Comparison of ENCODE assay signal across 14 mouse cellular contexts in genomic region chr4:139505716-139506115, GRCm38 (mm10).
"Had no signal": no experiment of that assay in that cellular context is flagged by ENCODE, and none has a peak within 500 bp of the region (broad histone marks: within the 10 kb centered on the region; RNA-seq: fewer than 3 reads in every experiment).

No protein-coding gene starts in this region.

- H3K27me3 ChIP-seq: lung, embryonic 15.5 days; midbrain, embryonic 13.5 days; midbrain, embryonic 15.5 days; neural tube, embryonic 12.5 days had no signal

- DNase-seq: lung, adult 18-20 months; lung, postnatal 4 days; right cerebral cortex, postnatal 25 days; right cerebral cortex, postnatal 4 days; spleen, adult 18-20 months; thymus, adult 18-20 months; thymus, postnatal 14 days; thymus, postnatal 36 days had no signal

- H3K9ac ChIP-seq: lung, embryonic 15.5 days; midbrain, embryonic 13.5 days; midbrain, embryonic 15.5 days; neural tube, embryonic 12.5 days had no signal

- H3K27ac ChIP-seq: lung, embryonic 15.5 days; midbrain, embryonic 13.5 days; midbrain, embryonic 15.5 days; neural tube, embryonic 12.5 days had no signal

- H3K4me3 ChIP-seq: lung, embryonic 15.5 days; midbrain, embryonic 13.5 days; midbrain, embryonic 15.5 days; neural tube, embryonic 12.5 days had no signal

- ATAC-seq: lung, postnatal 0 days; midbrain, embryonic 13.5 days; midbrain, embryonic 15.5 days had no signal

- H3K9me3 ChIP-seq: lung, embryonic 15.5 days; midbrain, embryonic 13.5 days; midbrain, embryonic 15.5 days had no signal

- H3K4me2 ChIP-seq: lung, embryonic 15.5 days; midbrain, embryonic 11.5 days; midbrain, embryonic 13.5 days; midbrain, embryonic 15.5 days; neural tube, embryonic 12.5 days had no signal

- H3K4me1 ChIP-seq: midbrain, embryonic 13.5 days; midbrain, embryonic 15.5 days; neural tube, embryonic 12.5 days had no signal

- H3K36me3 ChIP-seq: lung, embryonic 15.5 days; midbrain, embryonic 13.5 days; midbrain, embryonic 15.5 days; neural tube, embryonic 12.5 days had no signal
